Mouse (Mus musculus) hindbrain, embryonic 16.5 days (tissue): ENCODE measurements around the gene Rab36. TPM values are rescaled to one million over a fixed set of nuclear protein-coding genes. Genes with fewer than 3 reads are reported as not detected.

Source experiments
- ATAC-seq: fragments of 200-750 bp; cut with Nextera tagmentation; 2 replicates; pipeline ENCODE4 v1.8.0; 2017; ENCODE audit warnings: moderate TSS enrichment, moderate library complexity
- H3K27ac ChIP-seq: fragments of 300-500 bp; sonication (generic); 2 replicates; pipeline ENCODE4 v1.5.1; 2014; ENCODE audit warnings: low read depth, mild to moderate bottlenecking, control low read depth, low read length, moderate library complexity
- H3K27me3 ChIP-seq: fragments of 300-500 bp; sonication (generic); replicated peaks from 2 replicates; pipeline ENCODE4 v1.6.1; 2014; ENCODE audit warnings: low read length; ENCODE audit not compliant: control insufficient read depth, insufficient read depth
- H3K36me3 ChIP-seq: fragments of 300-500 bp; sonication (generic); 2 replicates; pipeline ENCODE4 v1.6.1; 2014; ENCODE audit warnings: mild to moderate bottlenecking, low read length, moderate library complexity, mixed read lengths; ENCODE audit not compliant: control insufficient read depth, insufficient read depth
- H3K4me1 ChIP-seq: fragments of 300-500 bp; sonication (generic); 2 replicates; pipeline ENCODE4 v1.6.1; 2014; ENCODE audit warnings: low read depth, low read length; ENCODE audit not compliant: control insufficient read depth, insufficient read depth
- H3K4me2 ChIP-seq: fragments of 300-500 bp; sonication (generic); 2 replicates; pipeline ENCODE4 v1.6.1; 2014; ENCODE audit warnings: mild to moderate bottlenecking, low read length, control low read depth, moderate library complexity
- H3K4me3 ChIP-seq: fragments of 300-500 bp; sonication (generic); 2 replicates; pipeline ENCODE4 v1.5.1; 2014; ENCODE audit warnings: mild to moderate bottlenecking, low read length, control low read depth, moderate library complexity
- H3K9ac ChIP-seq: fragments of 300-500 bp; sonication (generic); 2 replicates; pipeline ENCODE4 v1.6.1; 2014; ENCODE audit warnings: low read depth, mild to moderate bottlenecking, control low read depth, low read length, moderate library complexity
- H3K9me3 ChIP-seq: fragments of 300-500 bp; sonication (generic); 2 replicates; pipeline ENCODE4 v1.6.1; 2014; ENCODE audit warnings: mild to moderate bottlenecking, low read length, moderate library complexity; ENCODE audit not compliant: control insufficient read depth
- WGBS: fragments of 180-500 bp; shearing (Covaris S2); extraction: QIAGEN DNeasy Blood & Tissue Kit; methylation state at CpG from one replicate; pipeline ENCODE4 v1.1.7; 2014; 5-methylcytosine and 5-hydroxymethylcytosine counted together
- polyA plus RNA-seq: library from polyadenylated mRNA; unstranded; fragments of >200 nt; fragmentation: Nextera tagmentation; extraction: Ambion mirVana; gene quantifications from 2 replicates; pipeline ENCODE4 v1.2.1, GENCODE M21; 2015

Rab36 gene
- polyA plus RNA-seq, 1 experiment from 2014 or later, result 19.5 TPM

DNA sequence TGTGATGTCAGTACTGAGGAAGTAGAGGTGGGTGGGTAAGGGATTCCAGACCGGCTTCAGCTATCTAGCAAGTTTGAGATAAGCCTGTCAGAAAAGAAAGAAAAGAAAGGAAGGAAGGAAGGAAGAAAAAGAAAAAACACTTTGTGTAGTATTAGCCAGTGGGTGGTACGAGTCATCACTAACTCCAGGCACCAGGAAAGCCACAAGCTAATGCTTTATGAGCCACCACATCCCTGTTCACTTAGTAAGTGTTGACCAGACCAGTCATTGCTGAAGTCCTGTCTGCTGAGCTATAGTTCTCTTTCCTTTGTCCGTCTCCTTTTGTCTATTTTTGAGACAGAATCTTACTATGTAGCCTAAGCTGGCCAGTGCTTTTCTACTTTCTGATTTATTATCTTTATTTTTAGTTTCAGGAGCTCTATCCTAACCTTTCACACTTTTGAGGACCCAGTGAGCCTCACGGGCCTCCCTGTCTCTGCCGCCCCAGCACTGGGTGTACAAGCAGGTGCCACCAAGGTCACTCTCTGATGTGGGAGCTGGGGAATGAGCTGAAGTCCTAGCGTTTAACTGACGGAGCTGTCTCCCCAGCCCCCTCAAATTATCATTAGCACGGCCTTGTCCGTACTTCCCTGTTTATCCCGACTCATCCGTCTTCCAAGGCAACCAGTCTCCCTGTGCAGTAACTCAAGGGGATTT is 33.6 kb downstream of the Rab36 start:
- WGBS, result 64% methylated on average over 11 of the region's 11 CpGs
- Histone ChIP-seq H3K4me2 (no peak overlapping the region), H3K9ac (no peak overlapping the region), H3K4me1 (peaks cover 36% of the 10 kb centered on the region), H3K36me3 (no peaks in the 10 kb centered on the region), H3K27me3 (no peaks in the 10 kb centered on the region), H3K9me3 (no peaks in the 10 kb centered on the region), H3K27ac (no peak overlapping the region), H3K4me3 (no peak overlapping the region)
- no peak for ATAC-seq

DNA sequence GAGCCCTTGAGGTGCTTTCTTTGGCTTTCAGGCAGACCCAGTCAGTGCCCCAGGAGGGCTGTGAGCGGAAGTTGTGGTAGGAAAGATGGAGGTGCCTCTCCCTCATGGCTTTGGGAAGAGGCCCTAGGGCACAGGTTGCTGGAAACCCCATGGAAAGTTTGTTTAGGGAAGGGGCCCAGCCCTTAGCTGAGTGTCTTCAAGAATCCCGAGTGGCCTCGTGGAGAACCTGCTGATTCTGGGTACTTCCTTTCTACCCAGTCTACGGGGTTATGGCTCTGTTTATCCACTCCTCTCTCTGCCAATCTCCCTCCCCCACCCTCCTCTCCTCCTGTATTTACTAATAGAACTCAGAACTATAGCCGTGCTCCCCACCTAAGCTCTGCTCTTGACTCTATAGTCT is 38.8 kb downstream of the Rab36 start:
- 84% methylated on average over 5 of the region's 5 CpGs for WGBS
- Histone ChIP-seq H3K9me3 (no peaks in the 10 kb centered on the region), H3K9ac (no peak overlapping the region), H3K36me3 (no peaks in the 10 kb centered on the region), H3K4me2 (no peak overlapping the region), H3K4me1 (peaks cover 13% of the 10 kb centered on the region), H3K4me3 (no peak overlapping the region), H3K27ac (no peak overlapping the region), H3K27me3 (no peaks in the 10 kb centered on the region)
- no peak for ATAC-seq

DNA sequence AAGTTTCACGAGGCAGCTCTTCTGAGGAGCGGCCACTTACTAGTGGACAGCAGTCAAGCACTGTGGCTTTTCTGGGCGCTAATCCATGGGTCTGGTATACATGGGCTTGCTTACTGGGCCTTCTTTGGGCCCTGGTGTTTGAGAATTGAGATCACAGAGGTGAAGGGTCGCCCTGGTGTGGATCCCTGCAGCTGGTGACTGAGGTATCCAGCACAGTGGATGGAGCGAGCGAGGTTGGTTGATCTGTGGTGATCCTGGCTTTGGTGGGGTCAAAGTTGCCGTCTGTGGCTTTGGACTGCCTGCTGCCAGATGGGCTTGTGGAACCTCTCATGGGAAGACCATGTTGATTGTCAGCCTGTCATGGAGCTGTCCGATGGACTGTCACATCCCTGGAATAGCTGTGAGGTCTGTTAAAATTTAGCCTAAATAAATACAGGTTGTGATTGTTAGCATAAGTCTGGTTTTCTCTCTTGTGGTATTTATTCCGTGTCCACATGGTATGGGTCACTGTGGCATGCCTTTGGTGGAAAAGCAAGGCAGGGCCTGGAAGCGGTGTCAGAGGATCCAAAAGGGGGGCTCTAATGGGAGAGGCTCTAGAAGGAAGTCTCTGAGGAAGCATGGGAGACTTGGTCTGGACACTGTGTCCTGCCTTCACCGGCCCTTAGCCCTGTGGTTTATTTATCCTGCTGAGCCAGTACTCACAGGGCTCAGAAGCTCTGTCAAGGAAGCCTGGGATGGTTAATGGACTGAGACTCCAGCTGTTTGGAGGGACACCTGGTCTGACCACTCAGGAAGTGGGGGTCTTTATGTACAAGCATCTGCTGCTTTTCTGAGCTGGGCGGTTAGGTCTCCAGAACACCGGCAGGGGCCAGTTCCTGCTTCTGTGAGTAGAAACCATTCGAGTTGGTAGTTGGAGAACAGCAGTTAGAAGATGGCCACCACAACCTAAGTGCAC is 41.6 kb downstream of the Rab36 start:
- WGBS, result 88% methylated on average over 14 of the region's 14 CpGs
- H3K27me3 ChIP-seq, result no peaks in the 10 kb centered on the region
- H3K9me3 ChIP-seq, result no peaks in the 10 kb centered on the region
- H3K9ac ChIP-seq, result no peak overlapping the region
- no peak overlapping the region for H3K27ac ChIP-seq
- no peak for ATAC-seq
- no peaks in the 10 kb centered on the region for H3K36me3 ChIP-seq
- no peak overlapping the region for H3K4me3 ChIP-seq
- peaks cover 6% of the 10 kb centered on the region for H3K4me1 ChIP-seq
- no peak overlapping the region for H3K4me2 ChIP-seq

DNA sequence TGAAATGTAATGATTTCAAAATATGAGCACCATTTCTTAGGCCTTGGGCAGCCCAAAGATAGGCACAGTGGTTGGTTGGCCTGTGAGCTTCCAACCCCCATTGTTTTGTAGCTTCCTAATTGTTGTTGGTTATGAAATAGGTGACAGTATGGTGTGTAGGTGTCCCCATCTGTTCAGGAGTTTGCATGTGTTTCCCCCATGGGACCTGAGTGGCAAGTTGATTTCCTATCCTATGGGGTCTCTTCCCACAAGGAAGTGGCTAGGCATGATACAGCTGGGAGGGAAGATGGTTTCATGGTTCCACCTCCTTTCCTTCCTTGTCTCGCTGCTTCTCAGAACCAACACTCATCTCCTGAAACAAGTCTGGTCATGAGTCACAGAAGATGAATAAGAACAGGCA is 48.5 kb downstream of the Rab36 start:
- Histone ChIP-seq H3K4me1 (no peaks in the 10 kb centered on the region), H3K4me3 (no peak overlapping the region), H3K4me2 (no peak overlapping the region), H3K27ac (no peak overlapping the region), H3K9me3 (no peaks in the 10 kb centered on the region), H3K9ac (no peak overlapping the region), H3K36me3 (no peaks in the 10 kb centered on the region), H3K27me3 (no peaks in the 10 kb centered on the region)
- ATAC-seq, result no peak
- whole genome bisulfite sequencing, result 86% methylated on average over 1 of the region's 1 CpGs

DNA sequence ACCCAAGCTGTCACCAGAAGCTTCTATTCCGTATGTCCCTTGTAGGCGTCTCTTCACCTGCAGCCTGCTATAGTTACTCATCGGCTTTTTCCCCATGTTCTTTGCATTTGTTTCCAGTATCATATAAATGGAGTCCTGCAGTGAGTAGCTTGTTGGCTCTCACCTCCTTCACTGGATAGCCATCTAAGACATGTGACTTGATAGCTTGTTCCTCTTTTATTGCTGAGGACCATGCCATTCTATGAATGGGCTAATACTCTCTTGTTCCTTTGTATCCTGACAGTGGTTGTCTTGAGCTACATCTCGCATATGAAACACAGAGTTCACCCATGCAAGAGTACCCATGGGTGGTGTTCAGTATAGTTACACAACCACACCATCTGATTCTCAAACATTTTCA is 51.6 kb downstream of the Rab36 start:
- Histone ChIP-seq H3K9me3 (no peaks in the 10 kb centered on the region), H3K27ac (no peak overlapping the region), H3K9ac (no peak overlapping the region), H3K4me3 (no peak overlapping the region), H3K27me3 (no peaks in the 10 kb centered on the region), H3K4me2 (no peak overlapping the region), H3K36me3 (no peaks in the 10 kb centered on the region), H3K4me1 (peaks cover 8% of the 10 kb centered on the region)
- WGBS, result 84% methylated on average over 4 of the region's 4 CpGs
- no peak for ATAC-seq

DNA sequence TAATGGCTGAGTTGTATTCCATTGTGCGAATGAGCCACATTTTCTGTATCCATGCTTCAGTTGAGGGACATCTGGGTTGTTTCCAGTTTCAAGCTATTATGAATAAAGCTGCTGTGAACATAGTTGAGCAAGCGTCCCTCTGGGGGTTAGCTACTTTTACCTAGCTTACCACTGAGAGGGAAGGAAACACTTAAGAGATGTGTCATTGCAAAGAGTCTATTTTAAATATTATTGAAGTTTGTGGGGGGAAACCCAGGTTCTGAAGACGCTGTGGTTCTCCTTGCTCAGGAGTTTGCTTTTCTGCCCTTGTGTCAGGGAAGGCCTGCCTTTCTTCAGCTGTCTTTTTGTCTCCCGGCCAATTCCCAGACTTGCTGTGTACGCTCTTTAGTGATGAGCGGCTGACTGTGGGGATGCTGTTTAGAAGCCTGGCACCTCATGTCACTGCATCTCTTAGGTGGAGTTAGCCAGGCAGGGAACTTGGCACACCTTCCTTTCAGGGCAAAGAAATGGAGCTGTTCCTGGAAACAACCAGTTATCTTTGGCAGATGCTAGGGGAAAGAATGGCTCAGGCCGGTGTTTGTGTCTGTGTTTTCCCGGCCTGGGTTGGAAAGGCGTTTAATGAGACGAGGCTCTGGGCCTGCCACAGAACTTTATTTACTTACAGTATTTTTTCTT is 54.8 kb downstream of the Rab36 start:
- no peak overlapping the region for H3K4me3 ChIP-seq
- H3K9me3 ChIP-seq, result no peaks in the 10 kb centered on the region
- H3K27me3 ChIP-seq, result no peaks in the 10 kb centered on the region
- no peaks in the 10 kb centered on the region for H3K36me3 ChIP-seq
- H3K9ac ChIP-seq, result no peak overlapping the region
- WGBS, result 51% methylated on average over 10 of the region's 10 CpGs
- H3K4me1 ChIP-seq, result peaks cover 12% of the 10 kb centered on the region
- peak; percentile 52; the same call in 1 of the 2 replicates for ATAC-seq
- no peak overlapping the region for H3K4me2 ChIP-seq
- no peak overlapping the region for H3K27ac ChIP-seq

DNA sequence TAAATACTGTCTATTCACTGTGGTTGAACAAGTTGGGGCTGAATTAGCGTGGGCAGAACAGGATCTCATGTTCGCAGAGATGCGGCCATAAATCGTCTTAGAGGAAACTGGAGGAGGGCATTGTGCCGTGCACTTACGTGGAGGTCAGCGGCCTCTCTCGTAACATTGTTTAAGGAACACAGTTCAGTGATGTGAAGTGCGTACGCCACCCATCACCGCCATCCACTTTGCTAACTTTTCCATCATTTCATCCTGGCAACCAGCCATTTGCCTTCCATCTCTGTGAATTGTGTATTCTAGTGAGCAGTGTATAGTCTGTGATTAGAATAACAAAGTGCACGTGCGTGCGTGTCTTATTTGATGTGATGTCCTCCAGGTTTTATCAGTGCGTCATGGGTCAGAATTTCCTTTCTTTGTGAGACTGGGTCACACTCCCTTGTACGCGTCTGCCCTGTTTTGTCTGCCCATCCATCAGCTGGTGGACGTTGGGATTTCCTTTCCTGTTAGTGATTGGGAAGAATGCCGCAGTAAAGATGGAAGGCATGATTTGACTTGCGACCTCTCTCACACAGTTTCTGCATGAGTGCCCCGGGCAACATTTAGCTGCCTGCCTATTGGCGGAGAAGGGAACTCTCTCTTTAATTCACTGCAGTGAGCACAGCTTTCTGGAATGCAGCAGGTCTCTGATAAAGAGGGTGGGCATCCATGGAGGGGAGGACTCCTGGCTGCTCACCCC is 56.6 kb downstream of the Rab36 start:
- no peaks in the 10 kb centered on the region for H3K27me3 ChIP-seq
- H3K36me3 ChIP-seq, result no peaks in the 10 kb centered on the region
- ATAC-seq, result peak; percentile 21; the same call in 1 of the 2 replicates
- H3K9ac ChIP-seq, result no peak overlapping the region
- no peaks in the 10 kb centered on the region for H3K9me3 ChIP-seq
- 26% methylated on average over 22 of the region's 22 CpGs for WGBS
- no peak overlapping the region for H3K4me2 ChIP-seq
- no peak overlapping the region for H3K27ac ChIP-seq
- H3K4me3 ChIP-seq, result no peak overlapping the region
- H3K4me1 ChIP-seq, result peaks cover 13% of the 10 kb centered on the region

DNA sequence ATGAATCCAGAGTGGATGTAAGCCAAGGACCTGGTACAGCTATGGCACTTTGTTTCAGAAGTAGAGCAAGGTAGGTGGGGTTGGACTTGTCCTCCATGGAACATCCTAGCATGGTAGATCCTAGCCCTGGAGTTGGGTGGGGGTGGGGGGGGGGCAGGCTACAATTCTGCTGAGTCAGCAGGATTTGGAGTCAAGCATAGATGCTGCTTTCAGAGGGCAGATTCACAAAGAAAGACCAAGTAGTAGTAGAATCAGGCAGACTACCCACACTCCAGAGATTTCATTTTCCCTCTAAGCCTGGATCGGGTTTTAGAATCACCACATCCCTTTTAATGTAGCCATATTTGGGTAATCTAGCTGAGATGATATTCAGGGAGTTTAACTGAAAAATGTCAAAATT is 57.5 kb downstream of the Rab36 start:
- H3K4me1 ChIP-seq, result peaks cover 21% of the 10 kb centered on the region

More for the DNA sequence above, 57.5 kb downstream of the Rab36 start:
- H3K9ac ChIP-seq, result no peak overlapping the region
- H3K9me3 ChIP-seq, result no peaks in the 10 kb centered on the region
- H3K4me3 ChIP-seq, result no peak overlapping the region
- no peak overlapping the region for H3K27ac ChIP-seq
- no peaks in the 10 kb centered on the region for H3K27me3 ChIP-seq
- no peak for ATAC-seq
- no peak overlapping the region for H3K4me2 ChIP-seq
- H3K36me3 ChIP-seq, result no peaks in the 10 kb centered on the region
- WGBS, result 100% methylated on average over 1 of the region's 1 CpGs
